Mouse (Mus musculus) erythroblast, embryonic 14.5 days (primary cell): ENCODE data around the gene 2510009E07Rik.

Experiments
- GATA1 ChIP-seq: IDR thresholded peaks from 2 replicates; pipeline ENCODE4 v1.6.1; 2012; ENCODE audit warnings: low read length, inconsistent platforms, mixed read lengths
- TAL1 ChIP-seq: IDR thresholded peaks from 3 replicates; pipeline ENCODE4 v1.6.1; 2012; ENCODE audit warnings: low read length, inconsistent platforms, mixed read lengths

GRCm38 (mm10) chr16:21653151-21653550 lies 41.3 kb downstream of the 2510009E07Rik start:
- TF ChIP-seq TAL1 (no peak), GATA1 (no peak)
